Mouse (Mus musculus) forebrain, embryonic 11.5 days (tissue): ENCODE measurements at regions not wholly inside any gene's neighbourhood (a gene's known extent, or its start where the extent isn't known, plus 50 kb on each side); places are given as distances from the start of the nearest gene placed in this dataset.

Experiments used
- ATAC-seq: fragments of 200-750 bp; cut with Nextera tagmentation; replicated peaks from 2 replicates; pipeline ENCODE4 v1.8.0; 2017; ENCODE audit warnings: moderate TSS enrichment; ENCODE audit not compliant: low FRiP score
- DNase-seq: peaks from one replicate; pipeline ENCODE4 v3.0.0-alpha.2; 2017; ENCODE audit warnings: low spot score
- H3K27ac ChIP-seq: fragments of 300-500 bp; sonication (generic); 2 replicates; pipeline ENCODE4 v1.5.1; 2014; ENCODE audit warnings: low read depth, low read length
- H3K27me3 ChIP-seq: fragments of 300-500 bp; sonication (generic); 2 replicates; pipeline ENCODE4 v1.6.1; 2014; ENCODE audit warnings: mild to moderate bottlenecking, low read length, mixed read lengths; ENCODE audit not compliant: control insufficient read depth, insufficient read depth
- H3K36me3 ChIP-seq: fragments of 300-500 bp; sonication (generic); 2 replicates; pipeline ENCODE4 v1.6.1; 2014; ENCODE audit warnings: mild to moderate bottlenecking, low read length, moderate library complexity, mixed read lengths; ENCODE audit not compliant: control insufficient read depth, insufficient read depth
- H3K4me1 ChIP-seq: fragments of 300-500 bp; sonication (generic); replicated peaks from 2 replicates; pipeline ENCODE4 v1.6.1; 2014; ENCODE audit warnings: low read length, mixed read lengths; ENCODE audit not compliant: control insufficient read depth, insufficient read depth
- H3K4me2 ChIP-seq: fragments of 300-500 bp; sonication (generic); 2 replicates; pipeline ENCODE4 v1.6.1; 2014; ENCODE audit warnings: low read depth, mild to moderate bottlenecking, low read length, moderate library complexity, mixed read lengths; ENCODE audit not compliant: severe bottlenecking
- H3K4me3 ChIP-seq: fragments of 300-500 bp; sonication (generic); 2 replicates; pipeline ENCODE4 v1.5.1; 2014; ENCODE audit warnings: low read depth, low read length
- H3K9ac ChIP-seq: fragments of 300-500 bp; sonication (generic); 2 replicates; pipeline ENCODE4 v1.6.1; 2014; ENCODE audit warnings: low read length
- H3K9me3 ChIP-seq: fragments of 300-500 bp; sonication (generic); 2 replicates; pipeline ENCODE4 v1.6.1; 2016; ENCODE audit warnings: low read length, mixed read lengths; ENCODE audit not compliant: control insufficient read depth
- WGBS: fragments of 180-500 bp; shearing (Covaris S2); extraction: QIAGEN DNeasy Blood & Tissue Kit; methylation state at CpG from one replicate; pipeline ENCODE4 v1.1.7; 2014; 5-methylcytosine and 5-hydroxymethylcytosine counted together

DNA sequence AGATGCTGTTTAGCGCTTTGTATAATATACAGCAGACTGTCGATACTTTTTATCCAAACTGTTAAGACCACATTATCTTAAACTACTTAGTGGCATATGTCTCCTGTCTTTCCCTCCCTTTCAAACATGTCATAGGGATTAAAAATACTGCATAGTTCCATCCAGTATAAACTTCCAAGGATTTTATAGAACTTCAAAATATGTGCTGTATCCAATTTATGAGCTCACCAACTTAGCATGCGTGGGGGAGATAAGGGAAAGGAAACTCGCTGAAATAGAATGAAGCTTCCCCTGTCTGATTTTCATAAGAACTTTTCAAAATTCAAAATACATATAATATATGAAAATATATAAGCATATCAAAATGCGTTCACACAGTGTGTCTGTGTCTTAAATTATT, 147.2 kb downstream of the BC067074 start:
- Histone ChIP-seq H3K36me3 (no peaks in the 10 kb centered on the region), H3K27ac (no peak overlapping the region), H3K27me3 (no peaks in the 10 kb centered on the region), H3K4me2 (no peak overlapping the region), H3K4me1 (no peaks in the 10 kb centered on the region), H3K9ac (no peak overlapping the region), H3K4me3 (no peak overlapping the region), H3K9me3 (no peaks in the 10 kb centered on the region)
- no peak for ATAC-seq
- 92% methylated on average over 5 of the region's 5 CpGs for WGBS
- no peak for DNase-seq

DNA sequence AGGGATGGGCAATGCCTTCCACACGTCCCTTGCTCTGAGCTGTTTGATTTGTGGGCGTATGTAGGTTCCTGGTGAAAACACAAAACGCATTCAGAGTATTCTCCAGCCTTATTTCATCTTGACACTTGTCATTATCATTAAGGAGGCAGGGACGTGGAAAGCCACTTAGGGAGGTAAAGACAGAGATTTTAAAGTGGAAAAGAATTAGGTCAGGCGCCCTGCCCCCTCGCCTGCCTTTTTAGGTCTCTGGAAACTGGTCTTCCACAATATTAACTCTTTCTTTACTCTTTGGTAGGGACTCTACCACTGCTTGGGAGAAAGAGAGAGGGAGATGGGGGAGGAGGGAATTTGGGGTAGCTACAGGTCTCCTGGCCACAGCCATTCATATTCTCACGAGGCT, 146.6 kb downstream of the BC067074 start:
- no peaks in the 10 kb centered on the region for H3K4me1 ChIP-seq
- no peaks in the 10 kb centered on the region for H3K9me3 ChIP-seq
- no peaks in the 10 kb centered on the region for H3K27me3 ChIP-seq
- H3K4me3 ChIP-seq, result no peak overlapping the region
- ATAC-seq (no peak), DNase-seq (no peak)
- no peak overlapping the region for H3K4me2 ChIP-seq
- H3K27ac ChIP-seq, result no peak overlapping the region
- WGBS, result 51% methylated on average over 7 of the region's 7 CpGs
- H3K9ac ChIP-seq, result no peak overlapping the region
- no peaks in the 10 kb centered on the region for H3K36me3 ChIP-seq

DNA sequence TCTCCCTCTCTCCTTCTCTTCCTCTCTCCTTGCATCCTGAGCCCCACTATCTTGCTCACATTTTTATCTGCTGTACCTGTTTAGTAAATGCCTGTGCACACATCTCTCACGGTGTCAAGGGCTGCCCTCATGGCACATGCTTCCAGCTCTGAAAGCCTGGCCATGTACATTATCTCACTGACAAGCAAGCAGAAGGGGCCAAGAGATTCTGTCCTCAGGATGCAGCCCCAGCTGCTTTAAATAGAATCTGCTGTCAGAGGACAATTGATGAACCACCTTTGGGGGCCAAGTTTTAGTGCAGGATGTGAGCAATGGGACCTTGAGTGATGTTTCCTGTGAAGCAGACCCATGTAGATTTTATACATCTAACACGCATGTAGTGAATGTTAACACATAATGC, 145.9 kb downstream of the BC067074 start:
- Histone ChIP-seq H3K27ac (no peak overlapping the region), H3K4me3 (no peak overlapping the region), H3K27me3 (no peaks in the 10 kb centered on the region), H3K4me2 (no peak overlapping the region), H3K9me3 (no peaks in the 10 kb centered on the region), H3K9ac (no peak overlapping the region), H3K36me3 (no peaks in the 10 kb centered on the region), H3K4me1 (no peaks in the 10 kb centered on the region)
- ATAC-seq, result no peak
- DNase-seq, result no peak
- WGBS, result 92% methylated on average over 2 of the region's 2 CpGs

DNA sequence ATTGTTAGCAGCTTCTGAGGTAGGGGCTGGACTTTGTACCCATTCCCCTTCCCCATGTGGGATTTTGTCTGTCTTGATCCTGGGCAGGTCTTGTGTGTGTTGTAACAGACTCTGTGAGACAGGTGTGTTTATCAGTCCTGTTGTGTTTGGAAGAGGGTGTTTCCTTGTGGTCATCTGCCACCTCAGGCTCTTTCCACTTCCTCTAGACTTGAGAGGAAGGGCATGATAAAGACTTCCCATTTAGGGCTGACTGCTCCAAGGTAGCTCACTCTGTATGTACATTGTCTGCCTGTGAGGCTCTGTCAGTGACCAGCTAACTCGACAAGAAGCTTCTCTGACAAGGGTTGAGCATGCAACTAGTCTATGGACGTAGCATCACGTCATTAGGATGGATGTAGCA, 143.3 kb downstream of the BC067074 start:
- H3K36me3 ChIP-seq, result no peaks in the 10 kb centered on the region
- WGBS, result 96% methylated on average over 3 of the region's 3 CpGs
- no peaks in the 10 kb centered on the region for H3K27me3 ChIP-seq
- H3K4me1 ChIP-seq, result no peaks in the 10 kb centered on the region
- no peaks in the 10 kb centered on the region for H3K9me3 ChIP-seq
- no peak overlapping the region for H3K4me3 ChIP-seq
- ATAC-seq (no peak), DNase-seq (no peak)
- no peak overlapping the region for H3K9ac ChIP-seq
- H3K27ac ChIP-seq, result no peak overlapping the region
- no peak overlapping the region for H3K4me2 ChIP-seq

DNA sequence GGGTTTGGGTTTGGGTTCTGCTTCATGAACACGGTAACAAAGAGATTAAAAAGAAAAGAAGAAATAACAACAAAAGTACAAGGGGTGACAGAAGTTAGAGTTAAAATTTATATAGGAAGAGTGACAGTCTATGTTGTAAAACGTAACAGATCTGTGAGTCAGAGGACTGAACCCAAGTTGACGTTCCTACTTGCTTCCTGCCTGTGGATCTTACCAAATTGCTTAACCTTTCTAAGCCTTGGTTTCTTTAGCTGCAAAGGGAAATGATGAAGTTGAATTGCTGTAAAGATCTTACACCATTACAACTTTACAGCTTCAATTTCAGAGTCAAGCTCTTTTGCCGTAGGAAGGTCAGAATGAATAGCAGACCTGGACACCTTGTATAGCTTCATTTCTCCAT, 142.2 kb downstream of the BC067074 start:
- no peaks in the 10 kb centered on the region for H3K36me3 ChIP-seq
- 91% methylated on average over 4 of the region's 4 CpGs for WGBS

DNA sequence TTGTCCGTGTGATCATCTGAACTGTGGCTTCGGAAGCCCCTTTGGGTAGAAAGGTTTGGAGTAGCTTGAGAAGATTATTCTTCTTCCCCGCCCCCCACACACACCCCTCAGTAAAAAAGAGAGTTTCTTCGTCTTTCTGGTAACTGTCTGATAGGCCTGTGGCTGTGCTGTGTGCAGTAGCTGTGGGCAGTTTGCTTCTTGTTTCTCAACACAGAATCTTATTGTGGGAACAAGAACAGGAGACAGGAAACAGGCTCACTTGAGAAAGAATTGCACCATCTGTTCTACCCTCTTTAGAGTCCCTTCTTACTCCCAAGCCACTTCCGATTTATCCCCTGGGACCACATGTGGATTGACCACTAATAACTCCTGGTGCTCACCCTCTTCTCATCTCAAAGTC, 140.5 kb downstream of the BC067074 start:
- Histone ChIP-seq H3K36me3 (no peaks in the 10 kb centered on the region), H3K9me3 (no peaks in the 10 kb centered on the region; the same call in 1 of the 2 replicates), H3K27me3 (no peaks in the 10 kb centered on the region), H3K4me2 (no peak overlapping the region), H3K27ac (no peak overlapping the region), H3K4me1 (no peaks in the 10 kb centered on the region), H3K9ac (no peak overlapping the region), H3K4me3 (no peak overlapping the region)
- DNase-seq, result no peak
- no peak for ATAC-seq
- 76% methylated on average over 5 of the region's 5 CpGs for WGBS

More for the DNA sequence above, 142.2 kb downstream of the BC067074 start:
- H3K4me1 ChIP-seq, result no peaks in the 10 kb centered on the region
- no peaks in the 10 kb centered on the region for H3K27me3 ChIP-seq
- H3K4me3 ChIP-seq, result no peak overlapping the region
- no peak for DNase-seq
- no peak overlapping the region for H3K9ac ChIP-seq
- no peak overlapping the region for H3K27ac ChIP-seq
- H3K4me2 ChIP-seq, result no peak overlapping the region
- no peaks in the 10 kb centered on the region; the same call in 1 of the 2 replicates for H3K9me3 ChIP-seq
- ATAC-seq, result no peak

DNA sequence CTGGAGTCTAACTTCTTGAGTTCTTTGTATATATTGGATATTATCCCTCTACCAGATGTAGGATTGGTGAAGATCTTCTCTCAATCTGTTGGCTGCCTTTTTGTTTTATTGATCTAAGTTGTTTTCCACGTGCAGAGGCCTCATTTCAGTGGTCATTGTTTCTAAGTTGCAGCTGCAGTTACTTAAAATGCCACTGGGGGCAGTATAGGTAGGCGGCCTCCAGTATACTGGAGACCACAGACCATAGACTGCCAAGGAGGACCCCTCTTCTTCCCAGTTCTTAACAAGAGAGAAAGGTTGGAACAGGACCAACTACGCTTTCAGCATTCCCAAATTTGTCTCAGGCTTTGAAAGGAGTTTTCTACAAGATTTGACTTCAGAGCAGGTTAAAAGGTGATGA, 136.7 kb downstream of the BC067074 start:
- Histone ChIP-seq H3K4me1 (no peaks in the 10 kb centered on the region), H3K27ac (no peak overlapping the region), H3K9me3 (no peaks in the 10 kb centered on the region; the same call in 1 of the 2 replicates), H3K4me2 (no peak overlapping the region), H3K4me3 (no peak overlapping the region), H3K9ac (no peak overlapping the region), H3K36me3 (no peaks in the 10 kb centered on the region), H3K27me3 (no peaks in the 10 kb centered on the region)
- no peak for DNase-seq
- 0 out of 2 replicates have a peak, but pooled peaks have one; percentile 55 for ATAC-seq
- 40% methylated on average over 3 of the region's 3 CpGs for WGBS
